Mouse (Mus musculus) embryonic fibroblast, embryonic 13.5 days (primary cell): ENCODE results near the gene Bbs9.

Experiments
- CTCF ChIP-seq: IDR thresholded peaks from 2 replicates; pipeline ENCODE4 v1.5.1; 2011; ENCODE audit warnings: mild to moderate bottlenecking, control low read depth, low read length, moderate library complexity, borderline replicate concordance; ENCODE audit not compliant: insufficient read depth
- POLR2A ChIP-seq: IDR thresholded peaks from 2 replicates; pipeline ENCODE4 v1.6.1; 2011; ENCODE audit warnings: low read depth, mild to moderate bottlenecking, control low read depth, low read length, moderate library complexity

GRCm38 (mm10) chr9:22646461-22646860, 170.9 kb downstream of the Bbs9 start:
- TF ChIP-seq POLR2A: no peak
- no peak for TF ChIP-seq CTCF
